Mouse (Mus musculus) liver, adult 2 months (tissue): ENCODE measurements around the gene Abhd8. TPM values are rescaled to one million over a fixed set of nuclear protein-coding genes. Genes with fewer than 3 reads are reported as not detected.

Experiments used
- DNase-seq: peaks from one replicate; pipeline ENCODE4 v3.0.0-alpha.2; 2011; ENCODE audit warnings: low read depth, low spot score; ENCODE audit errors: extremely low read depth
- H3K27ac ChIP-seq: fragments of 200-500 bp; replicated peaks from 2 replicates; pipeline ENCODE4 v1.5.1; 2012; ENCODE audit warnings: low read depth, mild to moderate bottlenecking, control low read depth, inconsistent platforms, low read length; ENCODE audit not compliant: insufficient read depth
- H3K27me3 ChIP-seq: fragments of 200-500 bp; 2 replicates; pipeline ENCODE4 v1.6.1; 2012; ENCODE audit warnings: mild to moderate bottlenecking, moderate library complexity, low read length, inconsistent platforms; ENCODE audit not compliant: control insufficient read depth, insufficient read depth
- H3K36me3 ChIP-seq: fragments of 200-500 bp; 2 replicates; pipeline ENCODE4 v1.6.1; 2012; ENCODE audit warnings: low read length, inconsistent platforms; ENCODE audit not compliant: control insufficient read depth, insufficient read depth
- H3K4me1 ChIP-seq: fragments of 200-500 bp; 2 replicates; pipeline ENCODE4 v1.6.1; 2011; ENCODE audit warnings: low read length; ENCODE audit not compliant: control insufficient read depth, insufficient read depth
- H3K4me3 ChIP-seq: fragments of 200-500 bp; 2 replicates; pipeline ENCODE4 v1.5.1; 2011; ENCODE audit warnings: low read depth, mild to moderate bottlenecking, control low read depth, low read length, moderate library complexity; ENCODE audit not compliant: insufficient read depth
- H3K79me2 ChIP-seq: fragments of 200-500 bp; 2 replicates; pipeline ENCODE4 v1.6.1; 2012; ENCODE audit warnings: inconsistent platforms, mild to moderate bottlenecking, low read length, moderate library complexity; ENCODE audit not compliant: control insufficient read depth, insufficient read depth
- H3K9ac ChIP-seq: fragments of 200-500 bp; 2 replicates; pipeline ENCODE4 v1.6.1; 2012; ENCODE audit warnings: low read depth, mild to moderate bottlenecking, control low read depth, inconsistent platforms, low read length
- CTCF ChIP-seq: fragments of 200-500 bp; IDR thresholded peaks from 2 replicates; pipeline ENCODE4 v1.5.1; 2011; ENCODE audit warnings: low read depth, low read length, control low read depth
- POLR2A ChIP-seq: fragments of 200-500 bp; IDR thresholded peaks from 2 replicates; pipeline ENCODE4 v1.6.1; 2011; ENCODE audit warnings: low read length, control low read depth; ENCODE audit not compliant: insufficient read depth; ENCODE audit errors: extremely low read depth
- whole genome bisulfite sequencing: fragments of 180-500 bp; shearing (Covaris S2); methylation state at CpG from one replicate; pipeline ENCODE4 v1.1.7; 2018; 5-methylcytosine and 5-hydroxymethylcytosine counted together
- polyA plus RNA-seq: library from polyadenylated mRNA; depleted of rRNA; stranded (reverse); fragments of >200 nt; gene quantifications from 2 replicates; pipeline ENCODE4 v1.2.3, GENCODE M21; 2012; rRNA removed
- total RNA-seq: library from RNA; depleted of rRNA; stranded (reverse); fragments of >200 nt; gene quantifications from 2 replicates; pipeline ENCODE4 v1.2.3, GENCODE M21; 2014; rRNA removed

Abhd8 gene
- total RNA-seq (3.1 and 5.0 TPM in 2 replicates), polyA plus RNA-seq (6.7 and 11.7 TPM in 2 replicates)

GRCm38 (mm10) chr8:71463188-71464033 is at the start of gene Abhd8:
TSS of gene Abhd8 (minus strand) at chr8:71463655.
- H3K4me1 ChIP-seq: peaks cover 17% of the 10 kb centered on the region
- no peaks in the 10 kb centered on the region for H3K36me3 ChIP-seq
- peak within 1 kb of the TSS; percentile 53 for H3K27ac ChIP-seq
- WGBS: 1% methylated on average over 55 of the region's 55 CpGs
- peak; percentile 80 for DNase-seq
- no peaks in the 10 kb centered on the region for H3K79me2 ChIP-seq
- H3K9ac ChIP-seq: peak within 1 kb of the TSS; percentile 72
- TF ChIP-seq POLR2A (no peak), CTCF (no peak)
- H3K27me3 ChIP-seq: no peaks in the 10 kb centered on the region
- H3K4me3 ChIP-seq: peak within 1 kb of the TSS; percentile 73

- no peaks in the 10 kb centered on the region for H3K79me2 ChIP-seq
- peak within 1 kb of the TSS; percentile 45 for H3K4me3 ChIP-seq
- peak within 1 kb of the TSS; percentile 27; the same call in 1 of the 2 replicates for H3K27ac ChIP-seq
- TF ChIP-seq CTCF (no peak), POLR2A (no peak)
- H3K9ac ChIP-seq: peak within 1 kb of the TSS; percentile 53
- H3K4me1 ChIP-seq: no peaks in the 10 kb centered on the region; the same call in 1 of the 2 replicates
- no peak for DNase-seq
- WGBS: 46% methylated on average over 14 of the region's 14 CpGs
- H3K36me3 ChIP-seq: no peaks in the 10 kb centered on the region
- H3K27me3 ChIP-seq: 0 out of 2 replicates have a peak, but pooled peaks cover 3% of the 10 kb centered on the region
Observed at GRCm38 (mm10) chr8:71511644-71512043, 48.2 kb upstream of the Abhd8 start, which contains the start of gene Plvap. TSS of gene Plvap (minus strand) at chr8:71511752.

DNA sequence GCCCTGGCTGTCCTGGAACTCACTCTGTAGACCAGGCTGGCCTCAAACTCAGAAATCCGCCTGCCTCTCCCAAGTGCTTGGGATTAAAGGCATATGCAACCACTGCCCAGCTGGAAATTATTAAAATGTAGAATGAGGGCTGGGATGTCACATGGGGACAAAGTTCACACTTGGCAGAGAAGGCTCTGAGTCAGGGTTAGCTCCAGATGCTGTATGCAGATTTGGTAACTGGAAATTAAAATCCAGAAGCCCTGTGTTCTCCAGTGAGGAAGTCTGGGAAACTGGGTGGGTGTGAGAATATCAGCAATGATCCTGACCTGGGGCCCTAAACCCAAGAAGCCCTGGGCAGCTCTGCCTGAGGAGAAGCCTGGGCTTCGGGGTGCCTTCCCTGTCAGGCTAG is 45.9 kb upstream of the Abhd8 start:
- H3K27me3 ChIP-seq: 0 out of 2 replicates have a peak, but pooled peaks cover 3% of the 10 kb centered on the region
- H3K4me3 ChIP-seq: no peak overlapping the region
- H3K36me3 ChIP-seq: no peaks in the 10 kb centered on the region
- TF ChIP-seq POLR2A (no peak), CTCF (no peak)
- 80% methylated on average over 2 of the region's 2 CpGs for WGBS
- H3K79me2 ChIP-seq: no peaks in the 10 kb centered on the region
- no peak overlapping the region for H3K27ac ChIP-seq
- DNase-seq: no peak
- H3K9ac ChIP-seq: no peak overlapping the region
- no peaks in the 10 kb centered on the region; the same call in 1 of the 2 replicates for H3K4me1 ChIP-seq

DNA sequence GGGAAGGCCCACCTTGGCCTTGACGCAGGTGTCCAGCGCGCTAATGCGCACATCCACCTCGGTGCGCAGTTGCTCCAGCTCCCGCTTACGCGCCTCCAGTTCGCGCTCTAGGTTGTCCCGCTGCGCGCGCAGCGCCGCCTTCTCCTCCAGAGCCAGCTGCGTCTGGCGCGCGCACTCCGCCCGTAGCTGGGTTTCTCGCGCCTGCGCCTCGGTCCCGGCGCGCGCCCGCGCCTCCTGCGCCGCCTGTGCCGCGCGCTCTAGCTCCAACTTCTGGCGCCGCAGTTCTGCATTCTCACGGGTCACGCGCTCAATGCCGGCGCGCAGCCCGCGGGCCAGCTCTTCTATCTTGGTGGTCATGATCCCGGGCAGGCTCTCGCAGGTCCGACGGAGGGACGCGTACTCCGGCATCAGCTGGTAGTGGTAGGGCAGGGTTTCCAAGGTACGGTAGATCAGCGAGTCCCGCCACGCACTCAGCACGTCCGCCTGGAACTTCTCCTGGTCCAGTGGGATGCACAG is 44.2 kb upstream of the Abhd8 start:
- Histone ChIP-seq H3K9ac (peak overlapping the region; percentile 51), H3K4me1 (no peaks in the 10 kb centered on the region; the same call in 1 of the 2 replicates), H3K79me2 (no peaks in the 10 kb centered on the region), H3K27ac (no peak overlapping the region), H3K27me3 (0 out of 2 replicates have a peak, but pooled peaks cover 3% of the 10 kb centered on the region), H3K4me3 (peak overlapping the region; percentile 52), H3K36me3 (no peaks in the 10 kb centered on the region)
- WGBS: 2% methylated on average over 61 of the region's 61 CpGs
- no peak for DNase-seq
- no peak for TF ChIP-seq CTCF
- TF ChIP-seq POLR2A: no peak

DNA sequence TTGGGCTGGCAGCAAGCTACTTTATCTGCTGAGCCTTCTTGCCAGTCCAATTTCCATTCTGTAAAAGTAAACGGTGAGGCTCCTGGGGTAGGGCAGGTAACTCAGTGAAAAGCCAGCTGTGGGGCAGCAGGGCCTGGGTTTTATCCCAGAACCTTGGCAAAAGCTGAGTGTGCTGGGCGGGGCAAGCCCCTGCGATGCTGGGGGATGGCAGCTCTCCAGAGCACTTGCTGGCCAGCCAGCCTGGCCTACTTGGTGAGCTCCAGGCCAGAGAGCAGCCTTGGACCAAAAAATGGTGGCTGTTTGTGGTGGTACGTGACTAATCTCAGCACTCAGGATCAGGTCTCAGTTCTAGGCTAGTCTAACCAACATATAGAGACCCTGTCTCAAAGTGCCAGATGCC is 42.5 kb upstream of the Abhd8 start:
- WGBS: 64% methylated on average over 4 of the region's 4 CpGs
- Histone ChIP-seq H3K27ac (no peak overlapping the region), H3K79me2 (no peaks in the 10 kb centered on the region), H3K4me3 (no peak overlapping the region), H3K9ac (no peak overlapping the region), H3K27me3 (0 out of 2 replicates have a peak, but pooled peaks cover 3% of the 10 kb centered on the region), H3K36me3 (no peaks in the 10 kb centered on the region), H3K4me1 (no peaks in the 10 kb centered on the region)
- DNase-seq: no peak
- TF ChIP-seq POLR2A (no peak), CTCF (no peak)
